In the genomic region with DNA sequence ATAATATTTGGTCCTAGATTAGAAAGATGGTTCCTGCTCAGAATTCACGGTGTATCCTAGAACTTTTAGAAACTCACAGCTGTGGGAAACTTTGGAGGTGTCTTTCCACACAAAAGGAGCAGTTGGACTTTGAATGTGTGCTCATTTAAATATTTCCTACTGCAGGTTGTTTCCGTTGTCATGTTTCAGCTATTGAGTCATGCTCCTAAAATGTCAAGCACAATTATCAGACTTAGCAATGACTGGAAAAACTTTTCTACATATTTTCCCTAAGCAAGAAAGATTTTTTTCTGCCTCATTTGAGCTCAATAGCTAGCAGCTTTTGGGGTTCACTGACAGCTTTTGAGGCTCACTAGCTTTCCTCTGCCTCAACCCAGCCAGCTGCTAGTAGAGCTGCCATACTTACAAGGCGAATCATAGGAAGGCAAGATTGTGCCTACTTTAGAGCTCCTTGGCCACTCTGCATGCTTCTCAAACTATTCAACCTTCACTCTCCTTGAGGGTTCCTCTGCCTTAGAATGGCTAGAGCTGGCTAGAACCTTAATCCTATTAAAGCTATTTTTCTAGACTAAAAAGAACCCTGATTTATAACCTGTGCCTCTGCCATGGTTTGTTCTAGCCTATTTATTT, we compare ENCODE assay signal across 23 mouse cellular contexts.
DNase-seq lines count a peak whose midpoint lies in the region; ATAC-seq and TF ChIP-seq lines count a peak whose summit lies in the region.
"Had no signal": no experiment of that assay in that cellular context is flagged by ENCODE, and none has a peak within 500 bp of the region (broad histone marks: within the 10 kb centered on the region; RNA-seq: fewer than 3 reads in every experiment).

No protein-coding gene starts in this region.

- no peak for ATAC-seq in liver, embryonic 12.5 days
- no peak for ATAC-seq in lung, postnatal 0 days
- ATAC-seq: activated CD4-positive, CD25-positive, alpha-beta regulatory T cell, adult 4 months; forebrain, embryonic 15.5 days; intestine, postnatal 0 days had no signal

- H3K4me3 ChIP-seq in CH12.LX (replicated peaks in 1 of 3; ENCODE audit: low read depth in 2 of 3, low read length in 2 of 3, poor library complexity in 1 of 3) = no peak overlapping the region
- no peak overlapping the region for H3K4me3 ChIP-seq in liver, embryonic 12.5 days
- H3K4me3 ChIP-seq in lung, postnatal 0 days (ENCODE audit: low read depth, low read length) = no peak overlapping the region
- H3K4me3 ChIP-seq: embryonic facial prominence, embryonic 12.5 days; erythroblast, embryonic 14.5 days; forebrain, embryonic 12.5 days; forebrain, embryonic 15.5 days; gastrocnemius, adult 2 months; hindbrain, embryonic 12.5 days; hindbrain, embryonic 15.5 days had no signal

- DNase-seq in 3T3-L1 (ENCODE audit: low read depth, low spot score) (peak; percentile 32), CH12.LX (ENCODE audit: extremely low read depth) (peak; percentile 24)
- DNase-seq in brain, adult 2 months (ENCODE audit: low read depth, low spot score) = peak; percentile 50
- no peak for DNase-seq in heart, adult 18-20 months
- DNase-seq in lung, postnatal 0 days (ENCODE audit: low spot score) = no peak
- DNase-seq: adrenal gland, adult 8-10 months; adrenal gland, postnatal 25 days; cerebellum, adult 18-20 months; cerebellum, adult 9-10 months; cerebellum, postnatal 14 days; gastrocnemius, adult 2 months; gastrocnemius, postnatal 14 days had no signal

- dilution Hi-C loops in CH12.LX (cut with MboI; ENCODE audit: extremely low pct_ligation_motif_present, extremely low pct_unique_long_range_greater_than_20kb, low sequenced_read_pairs) = no loop called here

- TF ChIP-seq EP300 in CH12.LX (IDR thresholded peaks at IDR 0.05; ENCODE audit: low read length) = peak; percentile 95
- TF ChIP-seq EP300 in lung, postnatal 0 days (IDR thresholded peaks at IDR 0.05) = no peak

- no peaks in the 10 kb centered on the region for H3K79me2 ChIP-seq in CH12.LX (replicated peaks; ENCODE audit: control insufficient read depth, extremely low read depth, insufficient read depth, poor library complexity, severe bottlenecking)

- H3K9me3 ChIP-seq in CH12.LX (replicated peaks; ENCODE audit: low read length) = peaks cover 11% of the 10 kb centered on the region
- no peaks in the 10 kb centered on the region for H3K9me3 ChIP-seq in liver, embryonic 12.5 days (replicated peaks)
- H3K9me3 ChIP-seq in lung, postnatal 0 days (ENCODE audit: low read length) = no peaks in the 10 kb centered on the region
- H3K9me3 ChIP-seq: embryonic facial prominence, embryonic 12.5 days; forebrain, embryonic 12.5 days; forebrain, embryonic 15.5 days; hindbrain, embryonic 12.5 days; hindbrain, embryonic 15.5 days had no signal

- peaks cover 0 to 19% of the 10 kb centered on the region in 2 experiments; a peak in 1 of 4 replicates for H3K4me1 ChIP-seq in CH12.LX (ENCODE audit: control insufficient read depth in 1 of 2, insufficient read depth in 2 of 2)
- no peaks in the 10 kb centered on the region for H3K4me1 ChIP-seq in liver, embryonic 12.5 days
- no peaks in the 10 kb centered on the region for H3K4me1 ChIP-seq in lung, postnatal 0 days (ENCODE audit: insufficient read depth, low read depth, low read length)
- H3K4me1 ChIP-seq: embryonic facial prominence, embryonic 12.5 days; forebrain, embryonic 12.5 days; forebrain, embryonic 15.5 days; hindbrain, embryonic 12.5 days; hindbrain, embryonic 15.5 days had no signal

- 61% methylated on average over 3 of the region's 3 CpGs for WGBS in liver, embryonic 12.5 days (ENCODE audit: insufficient replicate concordance)
- WGBS in lung, postnatal 0 days = 93% methylated on average over 3 of the region's 3 CpGs

- in situ Hi-C loops in CH12.LX (cut with MboI; ENCODE audit: low pct_ligation_motif_present, low pct_unique_long_range_greater_than_20kb, low sequenced_read_pairs) = no loop called here

- no peak overlapping the region; the same call in 1 of the 2 replicates for H3K4me2 ChIP-seq in CH12.LX (ENCODE audit: insufficient read depth, low read depth, poor library complexity, severe bottlenecking)
- H3K4me2 ChIP-seq in liver, embryonic 12.5 days = no peak overlapping the region
- H3K4me2 ChIP-seq in lung, postnatal 0 days (replicated peaks; ENCODE audit: low read depth, low read length) = no peak overlapping the region
- H3K4me2 ChIP-seq: embryonic facial prominence, embryonic 12.5 days; forebrain, embryonic 12.5 days; forebrain, embryonic 15.5 days; heart, embryonic 11.5 days; hindbrain, embryonic 12.5 days; hindbrain, embryonic 15.5 days had no signal

- no peaks in the 10 kb centered on the region for H3K36me3 ChIP-seq in CH12.LX (replicated peaks in 1 of 2; ENCODE audit: control insufficient read depth in 1 of 2, insufficient read depth in 1 of 2, low read length in 1 of 2)
- no peaks in the 10 kb centered on the region for H3K36me3 ChIP-seq in liver, embryonic 12.5 days
- no peaks in the 10 kb centered on the region for H3K36me3 ChIP-seq in lung, postnatal 0 days (ENCODE audit: insufficient read depth, low read length)
- H3K36me3 ChIP-seq: embryonic facial prominence, embryonic 12.5 days; forebrain, embryonic 12.5 days; forebrain, embryonic 15.5 days; G1E; hindbrain, embryonic 12.5 days; hindbrain, embryonic 15.5 days had no signal

- H3K27me3 ChIP-seq in CH12.LX (replicated peaks) = no peaks in the 10 kb centered on the region
- no peaks in the 10 kb centered on the region for H3K27me3 ChIP-seq in liver, embryonic 12.5 days (replicated peaks)
- H3K27me3 ChIP-seq in lung, postnatal 0 days (replicated peaks; ENCODE audit: insufficient read depth, low read length) = no peaks in the 10 kb centered on the region
- H3K27me3 ChIP-seq: embryonic facial prominence, embryonic 12.5 days; forebrain, embryonic 12.5 days; forebrain, embryonic 15.5 days; hindbrain, embryonic 12.5 days; hindbrain, embryonic 15.5 days had no signal

- no peak overlapping the region for H3K27ac ChIP-seq in CH12.LX (ENCODE audit: insufficient read depth, low read depth)
- no peak overlapping the region for H3K27ac ChIP-seq in liver, embryonic 12.5 days
- H3K27ac ChIP-seq in lung, postnatal 0 days (ENCODE audit: low read length) = no peak overlapping the region
- H3K27ac ChIP-seq: embryonic facial prominence, embryonic 12.5 days; forebrain, embryonic 12.5 days; forebrain, embryonic 15.5 days; gastrocnemius, adult 2 months; hindbrain, embryonic 12.5 days; hindbrain, embryonic 15.5 days had no signal

- no peak for TF ChIP-seq POLR2A in CH12.LX (IDR thresholded peaks at IDR 0.05; ENCODE audit: low read depth, low read length)

- H3K9ac ChIP-seq in CH12.LX (ENCODE audit: insufficient read depth, low read depth) = no peak overlapping the region
- H3K9ac ChIP-seq in liver, embryonic 12.5 days = no peak overlapping the region
- no peak overlapping the region for H3K9ac ChIP-seq in lung, postnatal 0 days (replicated peaks; ENCODE audit: low read depth)
- H3K9ac ChIP-seq: embryonic facial prominence, embryonic 12.5 days; forebrain, embryonic 12.5 days; forebrain, embryonic 15.5 days; hindbrain, embryonic 12.5 days; hindbrain, embryonic 15.5 days had no signal

- TF ChIP-seq CTCF in CH12.LX (conservative IDR thresholded peaks at IDR 0.05 in 1 of 2, IDR thresholded peaks at IDR 0.05 in 1 of 2; ENCODE audit: low read depth in 2 of 2, low read length in 2 of 2) = no peak
- no peak for TF ChIP-seq CTCF in lung, postnatal 0 days (IDR thresholded peaks at IDR 0.05)

- no peak for TF ChIP-seq RAD21 in CH12.LX (IDR thresholded peaks at IDR 0.05; ENCODE audit: low read depth, low read length)

TF ChIP-seq in CH12.LX, 34 proteins besides CTCF, POLR2A, EP300 and RAD21:
- TF ChIP-seq ZNF384 (IDR thresholded peaks at IDR 0.05; ENCODE audit: low read depth, low read length) (peak; percentile 43), IRF4 (IDR thresholded peaks at IDR 0.05; ENCODE audit: low read depth, low read length) (peak; percentile 74), SMC3 (IDR thresholded peaks at IDR 0.05; ENCODE audit: low read depth, low read length) (no peak), MAFK (IDR thresholded peaks at IDR 0.05; ENCODE audit: insufficient replicate concordance, low read length) (0 out of 2 replicates have a peak, but pooled peaks have one; percentile 19), ELF1 (IDR thresholded peaks at IDR 0.05; ENCODE audit: low read depth, low read length) (no peak), BHLHE40 (IDR thresholded peaks at IDR 0.05; ENCODE audit: low read depth, low read length) (peak; percentile 56; the same call in 1 of the 2 replicates), CHD2 (IDR thresholded peaks at IDR 0.05; ENCODE audit: low read length) (peak; percentile 64), JUND (conservative IDR thresholded peaks at IDR 0.05; ENCODE audit: low read depth, low read length) (peak; percentile 80; the same call in 1 of the 2 replicates), TCF12 (IDR thresholded peaks at IDR 0.05; ENCODE audit: low read depth, low read length) (peak; percentile 77; the same call in 1 of the 2 replicates), RCOR1 (conservative IDR thresholded peaks at IDR 0.05; ENCODE audit: low read depth, low read length) (0 out of 2 replicates have a peak, but pooled peaks have one; percentile 33), MYC (IDR thresholded peaks at IDR 0.05; ENCODE audit: low read depth, low read length) (0 out of 2 replicates have a peak, but pooled peaks have one; percentile 39), CHD1 (IDR thresholded peaks at IDR 0.05; ENCODE audit: low read depth, low read length) (no peak), E2F4 (IDR thresholded peaks at IDR 0.05; ENCODE audit: insufficient replicate concordance, low read depth, low read length) (no peak), MEF2A (IDR thresholded peaks at IDR 0.05; ENCODE audit: borderline replicate concordance, low read depth, low read length) (peak; percentile 94), ZKSCAN1 (IDR thresholded peaks at IDR 0.05; ENCODE audit: borderline replicate concordance, low read depth, low read length) (no peak), UBTF (IDR thresholded peaks at IDR 0.05; ENCODE audit: low read depth, low read length) (no peak), JUN (IDR thresholded peaks at IDR 0.05; ENCODE audit: insufficient read depth, low read depth, low read length) (peak; percentile 88), ETS1 (conservative IDR thresholded peaks at IDR 0.05; ENCODE audit: low read depth, low read length) (peak; percentile 77)

Comparison
In these comparisons a context has a peak if more than half of its experiments do, and no peak if none do; other contexts are left out.
1. DNase-seq: peak in 3T3-L1 (single experiment), CH12.LX (single experiment) and brain, adult 2 months (single experiment); none in heart, adult 18-20 months (0 of 2) and lung, postnatal 0 days (single experiment).